Mouse (Mus musculus): Measurements from ENCODE around the gene Ccn1.

Gene Ccn1

DNA sequence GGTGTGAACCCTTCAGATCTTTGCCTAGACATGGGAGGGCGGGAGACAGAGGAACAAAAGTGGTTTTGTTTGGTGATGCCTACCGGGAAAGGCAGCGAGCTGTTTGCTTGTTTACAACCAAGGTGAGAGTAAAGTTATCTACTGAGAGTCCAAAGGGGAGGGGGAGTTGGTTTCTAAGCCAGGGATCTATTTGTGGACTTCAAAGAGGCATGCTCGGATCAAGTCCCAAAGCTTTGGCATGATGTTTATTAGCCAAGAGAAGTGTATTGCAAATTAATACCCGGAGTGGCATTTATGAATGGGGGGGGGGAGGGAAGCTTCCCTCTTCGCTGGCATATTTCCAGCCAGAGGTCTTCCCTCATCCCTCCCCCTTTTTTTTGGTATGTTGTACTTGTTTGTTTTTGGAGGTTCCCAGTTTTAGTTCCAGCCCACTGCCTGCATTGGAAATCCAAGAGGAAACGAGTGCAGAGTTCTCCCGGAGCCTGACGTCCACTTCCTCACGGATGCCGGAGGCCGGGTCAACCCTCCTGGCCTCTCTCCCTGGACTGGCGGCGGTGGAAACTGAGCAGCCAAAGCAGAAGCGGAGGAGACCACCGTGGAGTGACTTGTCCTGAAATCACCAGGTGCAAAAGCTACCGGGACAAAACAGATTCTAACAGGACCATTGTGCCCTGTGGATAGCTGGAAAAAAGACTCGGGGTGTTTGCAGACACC is 674 bp upstream of the Ccn1 start:
- DNase-seq (ENCODE audit: low spot score in 2 of 2), result no peak

DNA sequence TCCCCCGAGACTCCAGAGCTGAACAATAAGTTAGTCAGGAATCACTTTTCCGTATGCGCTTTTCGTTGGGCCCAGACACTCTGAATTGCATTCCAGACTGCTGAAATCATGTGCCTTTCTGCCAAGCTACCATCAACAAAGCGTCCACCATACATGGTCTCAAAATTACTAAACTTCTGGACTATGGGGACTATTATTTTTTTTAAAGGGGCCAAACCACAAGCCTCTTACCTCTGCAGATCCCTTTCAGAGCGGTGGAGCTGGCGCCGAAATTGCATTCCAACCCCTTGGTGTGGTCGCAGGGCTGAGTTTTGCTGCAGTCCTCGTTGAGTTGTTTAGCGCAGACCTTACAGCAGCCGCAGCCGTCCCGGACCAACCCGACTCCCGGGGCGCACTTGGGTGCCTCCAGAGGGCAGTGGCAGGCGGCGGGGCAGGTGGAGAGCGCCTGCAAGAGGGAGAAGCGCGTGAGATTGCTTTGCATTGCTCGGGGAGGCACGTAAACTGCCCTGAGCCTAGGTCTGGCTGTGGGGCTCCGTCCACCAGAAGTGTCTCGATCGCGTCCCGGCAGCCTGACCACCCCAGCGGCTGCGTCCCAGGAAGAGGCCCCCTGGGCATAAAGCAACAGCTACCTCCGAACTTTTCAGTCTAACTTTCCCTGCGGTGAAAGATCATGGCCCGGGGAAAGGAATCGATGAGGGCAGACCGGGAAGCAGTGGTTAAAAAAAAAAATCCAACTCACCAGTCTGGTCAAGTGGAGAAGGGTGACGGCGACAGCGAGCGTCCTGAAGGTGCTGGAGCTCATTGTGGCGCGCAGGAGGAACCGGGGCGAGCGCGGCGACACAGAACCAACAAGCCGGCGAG is 560 bp downstream of the Ccn1 start:
- DNase-seq (ENCODE audit: low spot score in 2 of 2), result no peak

DNA sequence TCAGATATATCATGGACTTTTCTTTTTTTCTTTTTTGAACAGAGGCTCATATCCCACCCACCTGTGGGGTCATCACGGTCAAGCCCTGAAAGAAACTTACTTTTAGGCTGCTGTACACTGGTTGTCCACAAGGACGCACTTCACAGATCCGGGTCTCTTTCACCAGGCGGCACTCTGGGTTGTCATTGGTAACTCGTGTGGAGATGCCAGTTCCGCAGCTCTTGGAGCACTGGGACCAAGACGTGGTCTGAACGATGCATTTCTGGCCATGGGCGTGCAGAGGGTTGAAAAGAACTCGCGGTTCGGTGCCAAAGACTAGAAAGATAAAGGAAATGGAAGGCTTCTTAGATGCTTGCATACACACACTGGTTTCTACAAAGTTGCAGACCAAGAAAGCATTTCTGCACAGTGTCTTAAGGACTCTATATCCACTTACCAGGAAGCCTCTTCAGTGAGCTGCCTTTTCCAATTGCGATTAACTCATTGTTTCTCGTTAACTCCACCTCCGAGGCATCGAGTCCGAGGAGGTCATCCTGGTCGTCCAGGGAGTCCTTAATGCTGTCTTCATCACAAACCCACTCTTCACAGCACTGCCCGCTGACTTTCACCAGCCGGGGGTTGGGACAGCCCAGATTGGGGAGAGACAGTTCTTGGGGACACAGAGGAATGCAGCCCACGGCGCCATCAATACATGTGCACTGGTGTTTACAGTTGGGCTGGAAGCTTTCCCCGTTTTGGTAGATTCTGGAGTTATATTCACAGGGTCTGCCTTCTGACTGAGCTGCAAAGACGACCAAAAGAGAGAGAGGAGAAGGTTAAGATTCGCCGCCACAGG is 1.5 kb downstream of the Ccn1 start:
- no peak for DNase-seq (ENCODE audit: low spot score in 2 of 2)

DNA sequence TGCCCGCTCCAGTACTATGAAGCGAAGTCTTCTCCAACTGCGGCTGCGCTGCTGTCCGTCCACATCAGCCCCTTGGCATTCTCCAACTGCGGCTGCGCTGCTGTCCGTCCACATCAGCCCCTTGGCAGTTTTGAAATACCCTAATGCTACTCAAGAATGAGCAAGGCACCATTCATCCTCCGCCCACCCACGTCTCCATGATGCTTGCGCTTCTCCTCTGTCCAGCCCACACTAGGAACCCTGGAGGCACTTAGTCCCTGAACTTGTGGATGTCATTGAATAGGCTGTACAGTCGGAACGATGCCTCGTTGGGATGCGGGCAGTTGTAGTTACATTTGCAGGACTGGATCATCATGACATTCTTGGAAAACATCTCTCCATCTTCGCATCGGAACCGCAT is 2.4 kb downstream of the Ccn1 start:
- no peak for DNase-seq (ENCODE audit: low spot score in 2 of 2)

DNA sequence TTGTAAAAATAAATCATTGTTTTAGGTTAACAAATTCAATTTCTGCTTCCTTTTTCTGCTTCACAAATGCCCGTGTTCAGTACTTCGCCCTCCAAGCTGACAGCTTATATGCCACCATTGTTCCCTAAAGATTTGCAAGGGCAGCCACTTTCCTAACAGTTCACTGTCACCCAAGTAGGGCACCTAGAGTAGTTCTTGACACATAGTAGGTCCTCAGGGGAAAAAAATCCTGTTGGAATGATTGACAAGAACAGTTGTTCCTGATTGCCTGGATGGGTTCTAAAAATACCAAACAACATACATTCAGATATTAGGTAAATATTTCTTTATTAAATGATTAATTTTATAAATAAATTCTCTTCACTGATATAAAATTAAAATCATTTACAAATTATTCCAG is 3.1 kb downstream of the Ccn1 start:
- no peak for DNase-seq (ENCODE audit: low spot score in 2 of 2)

DNA sequence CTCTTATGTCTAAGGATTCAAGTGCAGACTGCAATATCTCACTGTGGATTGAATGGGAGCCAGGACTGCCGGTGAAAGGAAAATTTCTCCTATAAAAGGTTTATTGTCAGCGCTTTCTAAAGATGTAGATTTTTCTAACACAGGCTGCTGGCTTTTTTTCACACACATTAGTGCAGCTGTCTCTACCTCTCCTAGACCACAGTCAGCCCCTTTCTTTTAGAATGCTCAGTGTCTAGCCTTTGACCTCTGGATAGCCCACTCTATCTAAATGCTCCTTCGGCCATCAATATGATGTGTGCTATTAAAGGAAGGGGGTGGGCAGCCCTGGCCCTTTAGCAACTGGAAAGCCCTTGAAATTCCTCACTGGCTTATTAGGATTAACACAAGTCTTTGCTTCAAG is 3.8 kb downstream of the Ccn1 start:
- no peak for DNase-seq (ENCODE audit: low spot score in 2 of 2)

DNA sequence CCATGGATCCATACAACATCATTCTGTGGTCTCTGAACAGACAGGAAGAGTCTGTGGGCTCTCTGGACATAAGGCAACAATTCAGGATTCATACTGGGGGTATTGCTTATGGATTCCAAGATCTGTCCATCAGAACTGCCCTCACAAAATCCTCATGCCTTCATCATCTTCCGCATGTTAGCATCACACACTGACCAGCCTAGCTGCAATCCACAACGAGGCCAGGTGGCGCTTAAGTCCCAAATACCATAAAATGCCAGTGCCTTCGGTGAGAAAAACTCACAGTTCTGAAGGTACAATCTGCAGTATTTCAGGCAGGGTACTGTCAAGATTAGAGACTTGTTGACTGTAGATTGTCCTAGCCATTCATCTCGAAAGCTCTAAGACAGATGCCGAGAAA is 4.3 kb downstream of the Ccn1 start:
- DNase-seq (ENCODE audit: low spot score in 2 of 2), result no peak

DNA sequence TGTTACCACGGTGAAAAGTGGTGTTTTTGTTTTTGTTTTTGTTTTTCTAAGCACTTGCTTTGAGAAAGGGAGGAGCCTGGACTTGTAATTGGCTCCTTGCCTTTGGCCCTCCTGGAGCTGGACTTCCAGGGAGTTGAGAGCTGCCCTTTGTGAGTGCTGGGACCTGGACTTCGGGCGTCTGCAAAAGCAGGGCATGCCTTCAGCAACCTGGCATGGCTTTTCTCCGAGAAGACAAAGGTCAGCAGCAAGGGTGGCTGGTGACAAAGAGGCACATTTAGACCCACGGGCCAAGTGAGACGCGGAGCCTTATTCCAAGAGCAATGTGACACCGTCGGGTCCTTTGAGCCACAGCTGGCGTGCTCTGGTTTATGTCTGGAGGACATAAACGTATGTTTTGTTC is 6.9 kb downstream of the Ccn1 start:
- DNase-seq (ENCODE audit: low spot score in 2 of 2), result no peak

DNA sequence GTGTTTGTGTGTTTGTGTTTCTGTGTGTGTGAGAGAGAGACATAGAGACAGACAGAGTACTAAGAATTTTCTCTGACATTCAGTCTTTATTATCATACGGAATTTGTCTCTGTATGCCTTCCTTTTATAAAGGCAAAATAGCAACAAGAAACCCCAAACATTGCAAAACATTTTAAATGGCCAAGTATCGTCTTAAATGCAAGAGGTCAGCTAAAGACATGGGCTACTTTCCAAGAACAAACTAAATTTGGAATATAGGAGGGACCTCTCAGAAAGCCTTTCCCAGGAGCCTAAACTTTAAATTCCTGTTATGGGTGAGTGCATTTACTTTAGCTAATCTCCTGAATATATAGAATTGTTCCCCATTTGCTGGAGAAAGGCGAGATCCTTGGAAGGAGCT is 7.9 kb downstream of the Ccn1 start:
- no peak for DNase-seq (ENCODE audit: low spot score in 2 of 2)

DNA sequence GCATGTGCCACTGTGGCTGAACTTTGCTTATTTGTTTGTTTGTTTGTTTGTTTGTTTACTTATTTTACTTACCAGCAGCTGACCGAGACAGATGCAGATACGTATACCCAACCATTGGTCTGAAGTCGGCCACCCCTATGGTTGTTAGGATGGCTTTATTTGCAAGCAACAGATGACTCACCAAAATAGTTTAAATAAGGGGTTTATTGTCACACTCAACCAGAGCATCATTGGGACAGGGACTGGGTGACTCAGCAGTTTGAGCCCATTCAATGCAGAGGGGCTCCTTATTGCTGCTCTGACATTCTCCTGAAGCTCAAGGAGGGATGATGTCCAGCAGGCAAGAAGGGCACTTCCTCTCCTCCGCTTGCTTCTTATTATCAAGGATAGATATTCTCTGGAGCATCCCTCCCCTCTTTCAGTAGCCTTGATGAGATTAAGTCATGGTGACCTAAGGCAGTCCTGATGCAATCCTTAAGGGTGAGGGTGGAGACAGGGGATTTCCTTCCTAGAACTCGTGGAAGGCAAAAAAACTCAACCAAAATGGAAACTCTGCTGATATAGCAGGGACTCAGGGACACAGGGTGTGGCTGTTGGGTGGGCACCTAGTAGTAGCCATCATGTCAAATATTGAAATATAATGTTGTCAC is 8.6 kb downstream of the Ccn1 start:
- DNase-seq (ENCODE audit: low spot score in 2 of 2), result no peak

DNA sequence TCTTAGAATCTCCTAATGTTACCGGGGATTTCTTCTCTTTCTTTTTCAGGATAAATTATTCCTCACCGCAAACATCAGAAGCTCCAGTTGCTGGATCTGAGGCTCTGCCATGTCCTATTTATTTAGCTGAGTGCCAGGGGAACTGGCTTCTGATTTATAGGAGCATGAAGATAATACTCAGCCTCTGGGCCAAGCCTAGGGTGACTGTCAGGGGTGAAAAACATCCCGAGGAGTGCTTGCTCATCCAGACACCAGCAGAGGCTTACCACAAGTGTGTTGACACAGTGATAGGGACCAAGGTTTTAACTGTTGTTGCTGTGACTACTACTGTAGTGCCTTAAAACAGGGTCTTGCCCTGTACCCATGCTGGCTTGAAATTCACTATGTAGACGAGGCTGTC is 9.2 kb downstream of the Ccn1 start:
- DNase-seq (ENCODE audit: low spot score in 2 of 2), result no peak

DNA sequence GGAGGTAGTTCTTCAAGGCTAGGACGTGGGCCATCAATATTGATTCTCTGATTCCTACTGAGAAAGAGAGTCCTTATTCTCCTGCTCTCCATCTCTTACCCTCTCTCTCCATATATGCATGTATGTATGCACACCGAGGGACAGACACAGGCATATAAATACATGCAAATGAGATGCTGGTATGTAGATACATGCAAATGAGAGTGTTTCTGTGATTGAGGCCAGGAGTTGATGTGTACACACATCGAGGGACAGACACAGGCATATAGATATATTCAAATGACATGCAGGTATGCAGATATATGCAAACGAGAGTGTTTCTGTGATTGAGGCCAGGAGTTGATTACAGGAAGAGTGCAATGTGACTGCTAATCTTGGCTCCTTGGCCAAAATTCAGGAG is 9.6 kb downstream of the Ccn1 start:
- DNase-seq (ENCODE audit: low spot score in 2 of 2), result no peak

DNA sequence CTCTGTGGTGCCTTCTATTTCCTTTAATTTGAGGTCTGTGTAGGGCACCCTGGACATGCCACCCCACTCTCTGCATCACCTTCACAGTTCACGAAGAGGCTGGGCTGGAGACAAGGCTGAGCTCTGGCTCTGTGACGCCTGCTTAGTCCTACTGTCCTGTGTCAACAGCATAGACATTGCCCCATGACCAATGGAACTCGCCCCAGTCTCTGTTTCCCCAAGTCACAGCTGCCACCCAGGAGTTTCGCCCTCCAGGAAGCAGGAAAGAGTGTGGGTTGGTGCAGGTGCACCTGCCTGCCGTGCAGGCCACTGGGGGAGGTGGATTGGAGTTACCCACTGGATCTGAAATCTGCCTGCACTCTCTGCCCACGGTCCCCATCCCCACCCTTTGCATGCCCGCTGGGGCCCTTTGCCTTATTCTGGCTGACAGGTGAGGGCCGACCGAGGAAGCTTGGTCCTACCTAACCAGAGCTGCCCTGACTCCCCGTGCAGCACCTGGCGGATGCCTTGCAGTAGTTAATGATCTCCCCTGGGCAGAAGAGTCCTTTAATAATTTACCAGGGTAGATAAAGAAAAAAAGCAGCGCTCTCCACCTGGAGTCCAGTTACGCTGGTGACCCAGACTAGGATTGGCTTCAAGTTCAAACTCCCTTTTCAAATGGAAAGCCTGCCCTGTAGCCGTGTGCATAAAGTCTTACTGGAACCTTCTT is 15.6 kb downstream of the Ccn1 start:
- no peak for DNase-seq (ENCODE audit: low spot score in 2 of 2)

DNA sequence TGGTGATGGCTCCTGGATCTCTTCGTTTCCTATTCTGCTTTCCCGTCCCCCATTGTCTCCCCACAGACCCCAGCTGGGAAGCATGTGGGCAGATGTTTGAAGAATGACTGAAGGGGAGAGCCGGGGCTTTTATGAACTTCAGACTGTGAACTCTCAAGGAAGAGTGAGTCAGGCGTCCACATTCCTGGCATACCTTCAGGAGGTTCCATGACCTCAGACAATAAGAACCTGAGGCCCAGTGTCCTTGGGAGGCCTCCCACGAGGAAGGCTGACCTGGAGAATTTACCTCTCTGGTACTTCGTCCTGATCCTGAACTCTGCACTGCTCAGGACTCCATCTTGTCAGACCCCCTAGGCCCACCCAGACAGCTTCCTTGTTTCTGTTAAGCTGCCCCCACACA is 16.9 kb downstream of the Ccn1 start:
- DNase-seq (ENCODE audit: low spot score in 2 of 2), result no peak

DNA sequence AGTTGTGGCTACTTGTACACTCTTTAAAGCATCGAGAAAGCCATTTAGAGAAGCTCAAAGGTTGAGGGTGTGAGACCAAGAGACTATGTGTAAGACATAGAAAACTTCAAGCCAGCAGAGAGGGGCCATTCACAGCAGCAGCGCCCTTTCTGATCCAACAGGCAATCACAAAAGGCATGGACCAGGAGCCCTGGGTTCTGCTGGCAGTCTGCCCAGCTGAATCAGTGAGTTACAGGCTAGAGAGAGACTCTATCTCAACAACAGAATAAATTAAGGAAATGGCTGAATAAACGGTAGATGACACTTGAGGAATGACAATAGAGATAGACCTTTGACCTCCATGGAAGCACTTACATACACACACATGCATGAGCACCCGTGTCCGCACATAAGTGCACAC is 21.1 kb downstream of the Ccn1 start:
- no peak for DNase-seq (ENCODE audit: low spot score in 2 of 2)

DNA sequence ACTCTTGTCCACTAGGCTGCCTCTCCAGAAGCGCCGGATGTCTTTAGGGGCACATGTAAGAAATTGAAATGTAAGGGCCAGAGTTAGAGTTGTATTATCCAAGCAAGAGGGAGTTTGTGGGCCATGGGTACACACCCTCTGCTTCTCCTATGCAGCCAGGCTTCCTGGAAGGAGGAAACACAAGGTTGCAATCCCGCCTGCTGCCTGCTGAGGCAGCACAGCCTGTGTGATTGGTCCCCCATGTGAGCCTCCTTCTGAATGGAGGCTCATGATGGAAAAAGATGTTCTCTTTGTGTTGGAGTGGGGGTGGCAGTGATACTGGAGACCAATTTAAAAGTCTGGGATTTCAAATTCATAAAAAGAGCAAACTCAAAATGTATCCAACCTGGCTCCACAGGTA is 22.0 kb downstream of the Ccn1 start:
- DNase-seq (ENCODE audit: low spot score in 2 of 2), result no peak

DNA sequence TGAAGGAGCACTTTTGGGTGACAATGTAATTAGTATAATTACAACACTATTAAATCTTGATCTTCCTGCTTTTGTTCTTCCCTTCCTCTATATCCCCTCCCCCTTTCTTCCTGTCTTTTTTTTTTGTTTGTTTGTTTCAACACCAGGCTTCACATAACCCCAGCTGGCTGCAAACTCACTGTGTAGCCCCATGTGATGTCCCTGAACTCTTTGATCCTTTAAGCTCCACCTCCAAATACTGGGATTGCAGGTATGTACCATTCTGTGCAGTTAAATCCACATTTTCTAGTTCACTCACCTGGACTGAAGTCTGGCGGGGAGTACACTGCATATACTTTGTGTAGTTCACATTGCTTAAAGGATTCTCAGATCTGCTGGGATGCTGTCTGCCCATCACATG is 23.7 kb downstream of the Ccn1 start:
- no peak for DNase-seq (ENCODE audit: low spot score in 2 of 2)

DNA sequence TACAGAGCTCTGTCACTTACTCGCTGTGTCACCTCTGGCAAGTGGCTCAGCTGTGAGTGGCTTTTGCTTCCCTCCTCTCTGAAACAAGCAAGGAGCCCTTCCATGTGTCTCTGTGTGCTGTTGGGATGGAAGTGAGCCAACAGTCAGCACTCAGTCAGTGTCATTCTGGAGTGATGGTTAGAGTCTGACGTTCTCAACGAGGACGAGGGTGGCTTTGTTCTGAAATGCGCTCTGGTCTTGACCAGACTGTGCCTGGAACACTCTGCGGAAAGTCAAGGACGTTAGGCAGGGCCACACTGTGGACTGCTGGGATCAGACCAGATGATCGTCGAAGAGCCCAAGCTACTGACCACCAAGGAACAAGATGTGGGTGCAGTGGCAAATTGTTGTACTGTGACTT is 24.2 kb downstream of the Ccn1 start:
- DNase-seq (ENCODE audit: low spot score in 2 of 2), result no peak

DNA sequence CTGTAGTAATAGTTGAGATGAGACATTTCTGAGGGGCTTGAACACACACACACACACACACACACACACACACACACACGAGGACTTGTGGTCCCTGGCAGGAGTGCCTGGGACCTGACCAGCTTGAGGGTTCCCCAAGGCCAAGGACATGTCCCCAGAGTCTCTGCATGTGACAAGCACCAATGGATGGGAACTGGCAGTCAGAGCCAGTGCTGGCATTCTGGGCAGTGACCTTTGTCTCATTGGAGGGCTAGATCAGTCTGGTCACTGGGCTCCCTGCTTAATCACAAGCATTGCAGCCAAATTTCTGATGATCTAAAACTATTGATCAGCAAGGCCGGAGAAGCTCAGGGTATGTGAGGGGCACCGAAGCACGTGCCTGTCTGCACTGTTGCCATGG is 25.0 kb downstream of the Ccn1 start:
- no peak for DNase-seq (ENCODE audit: low spot score in 2 of 2)

DNA sequence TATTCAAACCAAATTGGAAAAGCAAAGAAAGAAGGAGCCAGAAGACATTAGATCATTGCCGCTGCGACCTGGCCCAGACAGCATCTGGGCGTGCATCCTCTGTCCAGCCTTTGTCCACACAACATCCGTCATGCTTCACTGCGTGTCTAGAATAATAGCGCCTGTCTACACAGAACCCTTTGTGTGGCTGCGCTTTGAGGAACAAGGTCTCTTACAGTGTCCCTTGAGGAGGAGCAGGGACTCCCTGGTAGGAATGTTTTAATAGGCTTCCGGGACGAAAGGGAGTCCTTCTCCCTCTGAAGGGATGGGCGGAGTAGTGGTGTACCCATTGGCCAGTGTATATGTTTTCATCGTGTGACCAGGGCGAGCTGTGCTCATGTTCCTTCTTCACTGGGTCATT is 26.7 kb downstream of the Ccn1 start:
- DNase-seq (ENCODE audit: low spot score in 2 of 2), result no peak

DNA sequence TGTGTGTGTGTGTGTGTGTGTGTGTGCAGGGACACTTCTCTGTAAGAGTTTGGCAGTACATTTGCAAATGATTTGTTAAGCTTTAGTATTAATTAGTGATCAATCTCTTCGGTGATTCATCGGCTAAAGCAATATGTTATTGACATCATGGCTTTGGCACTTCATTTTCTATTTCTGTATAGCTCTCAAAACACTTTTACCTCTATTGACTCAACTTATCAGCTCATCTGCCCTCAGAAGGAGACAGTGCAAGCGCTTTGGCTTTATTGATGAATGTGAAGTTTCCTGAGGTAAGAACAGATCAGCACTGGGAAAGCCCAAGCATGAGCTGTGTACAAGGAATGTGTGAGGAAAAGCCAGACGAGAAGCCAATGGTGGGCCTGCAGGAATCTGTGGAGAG is 28.6 kb downstream of the Ccn1 start:
- no peak for DNase-seq (ENCODE audit: low spot score in 2 of 2)
